Mouse (Mus musculus) spleen, adult 2 months (tissue): ENCODE data around the gene Hsd17b11. TPM values are rescaled to one million over a fixed set of nuclear protein-coding genes. Genes with fewer than 3 reads are reported as not detected.
A peak's percentile ranks its signal among the peaks of the same experiment; 100 is the strongest.

Experiments used
- DNase-seq, 2 experiments: peaks; one replicate each; pipeline versions ENCODE4 v3.0.0 to v3.0.0-alpha.2; 2012 to 2021; ENCODE audit warnings: low spot score in 2 of 2, low read depth in 1 of 2
- H3K27ac ChIP-seq: fragments of 200-500 bp; 2 replicates; pipeline ENCODE4 v1.5.1; 2012; ENCODE audit warnings: low read length, inconsistent platforms; ENCODE audit not compliant: insufficient read depth
- H3K27me3 ChIP-seq: fragments of 200-500 bp; 2 replicates; pipeline ENCODE4 v1.6.1; 2012; ENCODE audit warnings: mild to moderate bottlenecking, moderate library complexity, low read length, inconsistent platforms; ENCODE audit not compliant: control insufficient read depth, insufficient read depth
- H3K36me3 ChIP-seq: fragments of 200-500 bp; 2 replicates; pipeline ENCODE4 v1.6.1; 2012; ENCODE audit warnings: mild to moderate bottlenecking, low read length, inconsistent platforms; ENCODE audit not compliant: control insufficient read depth, insufficient read depth
- H3K4me1 ChIP-seq: fragments of 200-500 bp; 2 replicates; pipeline ENCODE4 v1.6.1; 2011; ENCODE audit warnings: inconsistent platforms; ENCODE audit not compliant: control insufficient read depth, insufficient read depth, insufficient read length
- H3K4me3 ChIP-seq: fragments of 200-500 bp; 2 replicates; pipeline ENCODE4 v1.5.1; 2011; ENCODE audit warnings: mild to moderate bottlenecking, inconsistent platforms; ENCODE audit not compliant: insufficient read depth, insufficient read length; ENCODE audit errors: extremely low read depth
- CTCF ChIP-seq: fragments of 200-500 bp; IDR thresholded peaks from 2 replicates; pipeline ENCODE4 v1.5.1; 2011; ENCODE audit warnings: mild to moderate bottlenecking, inconsistent platforms; ENCODE audit not compliant: insufficient read depth, insufficient read length, insufficient replicate concordance; ENCODE audit errors: extremely low read depth
- POLR2A ChIP-seq: fragments of 200-500 bp; IDR thresholded peaks from 2 replicates; pipeline ENCODE4 v1.6.1; 2011; ENCODE audit warnings: low read depth, low read length, inconsistent platforms
- WGBS: fragments of 180-500 bp; shearing (Covaris S2); methylation state at CpG from one replicate; pipeline ENCODE4 v1.1.7; 2018; 5-methylcytosine and 5-hydroxymethylcytosine counted together
- polyA plus RNA-seq: library from polyadenylated mRNA; depleted of rRNA; stranded (reverse); fragments of >200 nt; gene quantifications from 2 replicates; pipeline ENCODE4 v1.2.3, GENCODE M21; 2012

The Hsd17b11 gene
- polyA plus RNA-seq, 1 experiment = 12.2 TPM

- TF ChIP-seq CTCF (no peak), POLR2A (no peak)
- peaks cover 7% of the 10 kb centered on the region for H3K36me3 ChIP-seq
- WGBS = 2% methylated on average over 19 of the region's 19 CpGs
- H3K27ac ChIP-seq = peak overlapping the region; percentile 82
- H3K27me3 ChIP-seq = no peaks in the 10 kb centered on the region
- DNase-seq = no peak
- H3K4me1 ChIP-seq = peaks cover 3% of the 10 kb centered on the region; the same call in 1 of the 2 replicates
- H3K4me3 ChIP-seq = peak overlapping the region; percentile 84
These were observed 25.7 kb upstream of the Hsd17b11 start for GRCm38 (mm10) chr5:104047200-104048105.

- Histone ChIP-seq H3K4me1 (peaks cover 3% of the 10 kb centered on the region; the same call in 1 of the 2 replicates), H3K4me3 (peak within 1 kb of the TSS; percentile 84), H3K27me3 (no peaks in the 10 kb centered on the region), H3K36me3 (peaks cover 5% of the 10 kb centered on the region), H3K27ac (peak within 1 kb of the TSS; percentile 91)
- peak; percentile 95 to 99 for DNase-seq
- TF ChIP-seq CTCF = no peak
- TF ChIP-seq POLR2A = no peak
- WGBS = 5% methylated on average over 90 of the region's 90 CpGs
These were observed 24.8 kb upstream of the Hsd17b11 start, which contains the start of gene Nudt9 for GRCm38 (mm10) chr5:104046256-104047199. TSS of gene Nudt9 (plus strand) at chr5:104046306.

- Histone ChIP-seq H3K27me3 (no peaks in the 10 kb centered on the region), H3K4me1 (peaks cover 3% of the 10 kb centered on the region; the same call in 1 of the 2 replicates), H3K27ac (no peak overlapping the region), H3K4me3 (no peak overlapping the region), H3K36me3 (no peaks in the 10 kb centered on the region)
- no peak for DNase-seq
- TF ChIP-seq POLR2A (no peak), CTCF (no peak)
- WGBS = 88% methylated on average over 2 of the region's 2 CpGs
These were observed 22.0 kb upstream of the Hsd17b11 start for GRCm38 (mm10) chr5:104043704-104044103.

GRCm38 (mm10) chr5:104042906-104043305, 21.2 kb upstream of the Hsd17b11 start:
- Histone ChIP-seq H3K4me3 (no peak overlapping the region), H3K36me3 (no peaks in the 10 kb centered on the region), H3K27ac (no peak overlapping the region), H3K27me3 (no peaks in the 10 kb centered on the region), H3K4me1 (peaks cover 3% of the 10 kb centered on the region; the same call in 1 of the 2 replicates)
- no peak for DNase-seq
- TF ChIP-seq POLR2A = no peak
- no peak for TF ChIP-seq CTCF
- 87% methylated on average over 2 of the region's 2 CpGs for WGBS

- TF ChIP-seq CTCF (no peak), POLR2A (no peak)
- Histone ChIP-seq H3K36me3 (no peaks in the 10 kb centered on the region), H3K4me1 (no peaks in the 10 kb centered on the region), H3K27ac (no peak overlapping the region), H3K27me3 (no peaks in the 10 kb centered on the region), H3K4me3 (no peak overlapping the region)
- DNase-seq = no peak
- WGBS = 65% methylated on average over 6 of the region's 6 CpGs
These were observed 17.6 kb upstream of the Hsd17b11 start for GRCm38 (mm10) chr5:104039154-104039932.

GRCm38 (mm10) chr5:104036686-104037085, 15.0 kb upstream of the Hsd17b11 start:
- 88% methylated on average over 1 of the region's 1 CpGs for WGBS
- Histone ChIP-seq H3K27ac (no peak overlapping the region), H3K4me3 (no peak overlapping the region), H3K36me3 (no peaks in the 10 kb centered on the region), H3K4me1 (no peaks in the 10 kb centered on the region), H3K27me3 (no peaks in the 10 kb centered on the region)
- no peak for DNase-seq
- TF ChIP-seq CTCF (no peak), POLR2A (no peak)
